Mouse (Mus musculus): ENCODE data around the gene Ankub1.

DNA sequence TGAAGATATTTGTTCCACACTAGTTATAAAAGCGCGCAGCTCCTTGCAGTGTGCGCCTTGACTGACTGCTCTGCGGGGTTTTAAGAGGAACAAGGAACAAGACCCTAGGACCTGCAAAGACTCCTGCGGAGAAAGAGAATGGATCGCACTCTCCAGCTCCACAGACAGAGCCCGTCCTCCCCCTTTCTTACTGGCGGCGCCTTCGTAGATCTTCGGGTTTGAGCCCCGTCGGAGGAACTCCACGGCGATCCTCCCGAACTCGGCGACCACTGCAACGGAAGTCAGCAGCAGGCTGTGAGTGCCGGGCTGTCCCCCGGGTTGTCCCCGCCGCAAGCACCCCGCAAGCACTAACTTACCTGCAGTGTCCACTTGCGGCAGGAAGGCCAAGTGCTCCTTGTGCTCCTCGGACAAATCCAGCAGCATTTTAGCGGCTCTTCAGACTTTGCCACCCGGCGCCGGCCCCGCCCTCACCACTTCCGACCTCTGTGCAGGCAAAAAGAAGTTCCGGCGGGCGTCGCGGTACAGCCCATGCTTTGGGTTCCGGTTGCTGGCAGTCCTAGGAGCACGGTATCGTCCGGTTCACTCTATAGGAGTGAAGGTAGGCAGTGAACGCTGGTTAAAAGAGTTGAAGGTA is 41.3 kb downstream of the Ankub1 start, which contains the start of gene Commd2:
- no peak for TF ChIP-seq CTCF (conservative IDR thresholded peaks at IDR 0.05; ENCODE audit: insufficient read depth, insufficient read length, low read depth, low read length)
- peak; percentile 56 for TF ChIP-seq POLR2A (IDR thresholded peaks at IDR 0.05; ENCODE audit: low read depth, low read length)

Data from kidney, adult 2 months (tissue).